Mouse (Mus musculus): ENCODE data around the gene Sept9.

DNA sequence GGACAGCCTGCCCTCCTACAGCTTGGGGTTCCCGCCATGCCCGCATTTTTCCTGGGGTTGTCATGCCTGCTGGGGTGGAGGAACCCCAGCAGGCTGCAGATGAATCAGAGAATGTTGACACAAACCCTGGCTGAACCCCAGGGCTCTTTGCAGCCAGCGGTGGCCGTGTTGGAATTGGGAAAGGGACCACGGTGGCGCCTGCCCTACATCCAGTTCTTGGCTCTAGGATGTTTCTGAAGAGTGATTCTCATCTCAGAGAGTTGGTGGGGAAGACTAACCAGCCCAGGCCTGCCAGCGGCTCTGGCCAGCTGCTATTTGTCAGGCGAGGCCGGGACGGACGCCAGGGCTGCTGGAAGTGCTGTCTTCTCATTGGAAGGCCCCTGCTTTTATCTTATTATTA, 115.8 kb downstream of the Sept9 start:
- TF ChIP-seq CTCF (IDR thresholded peaks at IDR 0.05; ENCODE audit: insufficient read depth, low read length) (no peak), POLR2A (IDR thresholded peaks at IDR 0.05; ENCODE audit: borderline replicate concordance, extremely low read depth, low read depth, low read length) (no peak)

Data from lung, adult 2 months (tissue).